Mouse (Mus musculus) cerebral cortex, adult 2 months (tissue): ENCODE data around the gene Fam78a.

Experiments
- WGBS: fragments of 180-500 bp; shearing (Covaris S2); methylation state at CpG from one replicate; pipeline ENCODE4 v1.1.7; 2018; 5-methylcytosine and 5-hydroxymethylcytosine counted together

Gene Fam78a

GRCm38 (mm10) chr2:32084111-32084871, at the start of gene Fam78a:
Gene Fam78a, minus strand, starts transcription at chr2:32084857.
- under 1% methylated on average over 68 of the region's 68 CpGs for WGBS

- WGBS: 4% methylated on average over 2 of the region's 2 CpGs
These were observed 49.4 kb upstream of the Fam78a start for GRCm38 (mm10) chr2:32134039-32134438.

- 4% methylated on average over 12 of the region's 12 CpGs for WGBS
These were observed 47.9 kb upstream of the Fam78a start for GRCm38 (mm10) chr2:32132567-32132992.

- 73% methylated on average over 6 of the region's 6 CpGs for WGBS
These were observed 47.4 kb upstream of the Fam78a start for GRCm38 (mm10) chr2:32131866-32132566.

GRCm38 (mm10) chr2:32131205-32131834, 46.7 kb upstream of the Fam78a start:
- WGBS: 91% methylated on average over 9 of the region's 9 CpGs

- 28% methylated on average over 6 of the region's 6 CpGs for WGBS
These were observed 45.8 kb upstream of the Fam78a start for GRCm38 (mm10) chr2:32130435-32130834.

- WGBS: 74% methylated on average over 11 of the region's 11 CpGs
These were observed 44.9 kb upstream of the Fam78a start for GRCm38 (mm10) chr2:32129383-32130074.

GRCm38 (mm10) chr2:32128536-32128841, 43.8 kb upstream of the Fam78a start:
- WGBS: 90% methylated on average over 5 of the region's 5 CpGs

- WGBS: 54% methylated on average over 16 of the region's 16 CpGs
These were observed 43.2 kb upstream of the Fam78a start for GRCm38 (mm10) chr2:32127653-32128535.

GRCm38 (mm10) chr2:32121785-32122184, 37.1 kb upstream of the Fam78a start:
- 88% methylated on average over 2 of the region's 2 CpGs for WGBS

GRCm38 (mm10) chr2:32121150-32121549, 36.5 kb upstream of the Fam78a start:
- 73% methylated on average over 5 of the region's 5 CpGs for WGBS

GRCm38 (mm10) chr2:32119802-32120750, 35.4 kb upstream of the Fam78a start:
- WGBS: 79% methylated on average over 20 of the region's 20 CpGs

GRCm38 (mm10) chr2:32115851-32116268, 31.2 kb upstream of the Fam78a start:
- WGBS: 89% methylated on average over 4 of the region's 4 CpGs

- 48% methylated on average over 2 of the region's 2 CpGs for WGBS
These were observed 27.9 kb upstream of the Fam78a start for GRCm38 (mm10) chr2:32112548-32112947.

- WGBS: 39% methylated on average over 1 of the region's 1 CpGs
These were observed 26.6 kb upstream of the Fam78a start for GRCm38 (mm10) chr2:32111268-32111667.

GRCm38 (mm10) chr2:32105930-32106329, 21.3 kb upstream of the Fam78a start:
- 85% methylated on average over 7 of the region's 7 CpGs for WGBS

- 56% methylated on average over 16 of the region's 16 CpGs for WGBS
These were observed 20.7 kb upstream of the Fam78a start for GRCm38 (mm10) chr2:32105117-32105913.

- 63% methylated on average over 7 of the region's 7 CpGs for WGBS
These were observed 19.5 kb upstream of the Fam78a start for GRCm38 (mm10) chr2:32104122-32104521.

GRCm38 (mm10) chr2:32103557-32103956, 18.9 kb upstream of the Fam78a start:
- WGBS: 54% methylated on average over 7 of the region's 7 CpGs
